Mouse (Mus musculus) left cerebral cortex, postnatal 4 days (tissue): ENCODE data around the gene Micall1. TPM values are rescaled to one million over a fixed set of nuclear protein-coding genes. Genes with fewer than 3 reads are reported as not detected.

Experiments
- DNase-seq: peaks from one replicate; pipeline ENCODE4 v3.0.0-alpha.2; 2022
- intact Hi-C: fragments of 180-260 bp; cut with DNase I; formaldehyde crosslinking; loops from one replicate; pipeline ENCODE4 v1.15.1; 2025
- total RNA-seq, 2 experiments: library from RNA; stranded (reverse); gene quantifications; 2 replicates each; pipeline ENCODE4 v1.2.3; 2021

The Micall1 gene
- total RNA-seq = 10 to 100 TPM; 61.5 to 66.6 TPM

GRCm38 (mm10) chr15:79108421-79109320, at the start of gene Micall1:
Micall1 (plus strand) TSS chr15:79108898.
- DNase-seq = peak; percentile 65
- intact Hi-C loops = no loop called here

GRCm38 (mm10) chr15:79060887-79061565, 47.7 kb upstream of the Micall1 start:
- DNase-seq = no peak
- intact Hi-C loops = no loop called here

GRCm38 (mm10) chr15:79062376-79063159, 46.1 kb upstream of the Micall1 start, which contains the start of gene Ankrd54:
Ankrd54 (minus strand) TSS chr15:79062893.
- DNase-seq = peak; percentile 98
- intact Hi-C loops = no loop called here

GRCm38 (mm10) chr15:79063160-79063740, 45.4 kb upstream of the Micall1 start:
- intact Hi-C loops = no loop called here
- no peak for DNase-seq

GRCm38 (mm10) chr15:79065086-79065770, 43.5 kb upstream of the Micall1 start:
- DNase-seq = no peak
- intact Hi-C loops = no loop called here

GRCm38 (mm10) chr15:79066276-79066675, 42.4 kb upstream of the Micall1 start:
- intact Hi-C loops = no loop called here
- DNase-seq = no peak

- intact Hi-C loops = no loop called here
- no peak for DNase-seq
Observed at GRCm38 (mm10) chr15:79067631-79068030, 41.1 kb upstream of the Micall1 start.

- DNase-seq = no peak
- intact Hi-C loops = no loop called here
Observed at GRCm38 (mm10) chr15:79068416-79068815, 40.3 kb upstream of the Micall1 start.

GRCm38 (mm10) chr15:79071117-79072039, 37.3 kb upstream of the Micall1 start:
- intact Hi-C loops = no loop called here
- no peak for DNase-seq

GRCm38 (mm10) chr15:79073752-79074151, 34.9 kb upstream of the Micall1 start:
- no peak for DNase-seq
- intact Hi-C loops = no loop called here

GRCm38 (mm10) chr15:79074446-79074845, 34.3 kb upstream of the Micall1 start:
- intact Hi-C loops = no loop called here
- no peak for DNase-seq

GRCm38 (mm10) chr15:79074913-79075532, 33.7 kb upstream of the Micall1 start, which contains the start of gene Eif3l:
Eif3l (plus strand) TSS chr15:79075179.
- intact Hi-C loops = no loop called here
- DNase-seq = peak; percentile 86

GRCm38 (mm10) chr15:79075658-79076365, 32.9 kb upstream of the Micall1 start:
- intact Hi-C loops = no loop called here

GRCm38 (mm10) chr15:79079567-79079966, 29.1 kb upstream of the Micall1 start:
- no peak for DNase-seq
- intact Hi-C loops = no loop called here

More at GRCm38 (mm10) chr15:79075658-79076365, 32.9 kb upstream of the Micall1 start:
- DNase-seq = no peak

GRCm38 (mm10) chr15:79092284-79092683, 16.4 kb upstream of the Micall1 start:
- no peak for DNase-seq
- intact Hi-C loops = no loop called here

GRCm38 (mm10) chr15:79093083-79093839, 15.4 kb upstream of the Micall1 start:
- no peak for DNase-seq
- intact Hi-C loops = no loop called here

- intact Hi-C loops = no loop called here
- no peak for DNase-seq
Observed at GRCm38 (mm10) chr15:79095483-79095882, 13.2 kb upstream of the Micall1 start.
